Mouse (Mus musculus) lung, postnatal 0 days (tissue): Measurements from ENCODE around the gene Ggt1.

Source experiments
- CTCF ChIP-seq: IDR thresholded peaks from 2 replicates; pipeline ENCODE4 v1.5.1; 2016; ENCODE audit warnings: antibody characterized with exemption, mild to moderate bottlenecking
- EP300 ChIP-seq: IDR thresholded peaks from 2 replicates; pipeline ENCODE4 v1.6.1; 2016; ENCODE audit warnings: antibody characterized with exemption, mild to moderate bottlenecking, control low read depth

DNA sequence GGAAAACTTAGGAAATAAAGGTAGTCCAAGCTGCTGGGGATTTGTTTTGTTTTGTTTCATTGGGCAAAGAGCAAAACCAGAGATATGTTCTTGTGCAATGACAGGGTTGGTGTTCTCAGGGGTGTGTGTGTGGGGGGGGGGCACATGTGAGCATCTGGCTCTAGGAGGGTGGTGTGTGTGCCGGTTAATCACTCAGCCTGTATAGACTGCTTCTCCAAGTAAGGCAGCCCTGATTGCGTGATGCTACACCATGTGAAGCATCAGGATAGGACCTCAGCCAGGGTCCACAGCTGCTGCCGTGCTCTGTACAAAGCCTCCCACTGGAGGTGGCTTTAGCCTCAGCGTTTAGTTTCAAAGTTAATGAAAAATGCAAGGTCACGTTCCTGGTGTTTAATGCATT is 71.6 kb downstream of the Ggt1 start:
- no peak for TF ChIP-seq CTCF
- no peak for TF ChIP-seq EP300
